Mouse (Mus musculus) ovary, adult 2 months (tissue): ENCODE results near the gene Snx15. TPM values are rescaled to one million over a fixed set of nuclear protein-coding genes. Genes with fewer than 3 reads are reported as not detected.

Experiments
- polyA plus RNA-seq: library from polyadenylated mRNA; depleted of rRNA; stranded (reverse); fragments of >200 nt; gene quantifications from 2 replicates; pipeline ENCODE4 v1.2.3, GENCODE M21; 2012; rRNA removed

The Snx15 gene
- polyA plus RNA-seq = 30.1 and 33.9 TPM in 2 replicates

DNA sequence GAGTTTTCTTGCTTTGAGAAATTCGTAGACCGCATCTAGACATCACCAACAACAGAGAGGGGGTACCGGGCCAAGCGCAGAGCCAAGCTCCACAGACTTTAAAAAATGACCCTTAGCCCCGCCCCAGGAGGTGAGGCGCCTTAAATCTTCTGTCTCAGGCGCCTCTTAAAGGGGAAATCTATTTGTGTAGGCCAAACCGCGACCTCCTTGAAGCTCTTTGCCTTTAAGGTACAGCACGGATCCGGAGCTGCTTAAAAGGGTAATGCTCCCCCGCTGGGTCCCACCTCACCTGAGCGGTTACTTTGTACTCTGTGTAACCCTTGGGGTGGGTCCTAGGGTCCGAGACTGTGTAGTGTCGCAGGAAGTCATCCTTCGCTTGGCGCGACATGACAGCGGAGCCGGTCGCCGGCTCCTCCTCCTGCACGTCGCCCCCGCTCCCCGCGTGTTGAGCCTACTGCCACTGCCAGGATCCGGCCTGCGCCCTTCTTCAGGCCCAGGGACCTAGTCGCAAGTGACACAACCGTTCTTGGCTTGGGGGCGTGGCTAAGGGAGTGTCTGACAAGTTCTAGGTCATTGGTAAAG is at the start of gene Snx15:
Gene Snx15 (minus strand): TSS at position 545 of the 582 bp plus-strand sequence.

DNA sequence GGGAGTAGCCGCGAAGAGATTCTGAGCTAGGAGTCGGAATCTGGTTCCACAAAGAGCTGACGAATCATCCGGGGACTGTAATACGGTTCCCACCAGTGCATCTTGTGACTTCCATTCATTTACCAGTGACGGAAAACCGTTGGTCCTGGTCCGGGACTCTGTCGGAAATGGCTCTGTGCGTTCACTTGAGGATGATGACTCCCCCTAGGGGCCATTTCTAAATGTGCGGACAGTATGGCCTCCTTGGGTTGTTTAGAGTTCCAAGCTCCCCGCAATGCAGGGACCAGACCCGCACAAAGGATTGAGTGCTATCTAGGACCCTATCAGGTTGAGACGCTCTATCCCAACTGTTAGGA is 13.3 kb upstream of the Snx15 start, which contains the start of gene Arl2:
Gene Arl2 (minus strand): TSS at position 155 of the 356 bp plus-strand sequence.

DNA sequence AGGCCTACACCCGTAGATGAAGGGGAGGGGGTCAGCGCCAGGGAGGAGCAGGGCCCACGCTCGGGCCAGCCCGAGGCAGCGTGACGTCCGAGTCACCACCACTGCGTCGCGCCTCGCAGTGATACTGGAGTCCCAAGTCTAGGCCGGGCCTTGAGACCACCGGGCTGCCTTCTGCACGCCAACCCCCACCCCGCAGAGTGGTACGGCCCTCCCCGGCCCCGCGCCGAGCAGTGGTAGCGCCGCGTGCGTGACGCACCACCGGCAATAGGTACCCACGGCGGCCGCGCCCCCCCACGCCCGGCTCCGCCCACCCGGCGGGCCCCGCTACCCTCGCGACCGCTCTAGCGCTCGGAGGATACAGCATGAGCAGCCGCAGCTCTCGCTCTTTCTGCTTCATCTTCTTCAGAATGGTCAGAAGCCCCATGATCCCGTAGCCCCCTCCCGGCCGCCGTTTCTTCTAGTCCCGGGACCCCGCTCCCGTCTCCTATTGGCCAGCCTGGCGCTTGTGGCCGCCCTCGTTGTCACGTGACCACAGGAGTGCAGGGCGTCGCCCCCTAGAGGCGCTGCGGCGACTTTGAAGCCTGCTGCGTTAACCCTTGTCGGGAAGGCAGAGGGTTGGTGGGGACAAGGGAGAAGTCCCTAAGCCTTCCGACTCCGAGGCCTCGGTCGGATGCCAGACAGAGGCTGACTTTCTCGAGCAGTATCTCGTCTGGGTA is 12.7 kb upstream of the Snx15 start, which contains the start of gene Batf2:
Gene Batf2 (plus strand): TSS at position 306 of the 716 bp plus-strand sequence.

DNA sequence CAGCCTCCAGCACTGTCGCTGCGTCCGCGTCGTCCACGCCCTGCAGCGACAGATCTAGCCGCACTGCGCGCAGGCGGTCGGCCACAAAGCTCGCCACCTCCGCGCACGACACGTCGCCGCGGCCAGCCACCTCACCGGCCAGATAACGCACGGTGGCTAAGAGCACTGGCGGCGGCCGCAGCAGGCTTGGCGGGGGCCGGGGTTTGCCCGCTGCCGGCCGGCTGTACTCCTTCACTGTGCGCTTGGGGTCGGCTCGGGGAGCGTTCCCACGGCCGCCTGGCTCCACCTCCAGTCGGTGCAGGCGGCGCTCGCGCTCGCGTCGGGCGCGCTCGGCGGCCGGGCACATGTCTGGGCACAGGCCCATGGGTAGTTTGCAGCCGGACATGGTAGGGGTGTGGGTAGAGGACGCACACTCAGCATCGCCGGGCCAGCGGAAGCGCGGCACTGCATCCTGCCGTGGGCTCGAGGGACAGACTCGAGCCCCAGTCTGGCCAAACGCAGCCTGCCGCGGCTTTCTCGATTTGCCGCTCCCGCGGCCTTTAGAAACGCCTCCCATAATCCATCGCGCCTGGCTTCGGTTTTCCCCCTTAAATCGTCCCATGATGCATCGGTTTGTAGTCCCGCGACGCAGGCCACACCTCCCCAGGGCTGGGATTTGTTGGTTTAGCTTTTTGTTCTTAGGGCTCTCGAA is 10.0 kb downstream of the Snx15 start, which contains the start of gene Sac3d1:
Gene Sac3d1 (minus strand): TSS at position 665 of the 691 bp plus-strand sequence.

DNA sequence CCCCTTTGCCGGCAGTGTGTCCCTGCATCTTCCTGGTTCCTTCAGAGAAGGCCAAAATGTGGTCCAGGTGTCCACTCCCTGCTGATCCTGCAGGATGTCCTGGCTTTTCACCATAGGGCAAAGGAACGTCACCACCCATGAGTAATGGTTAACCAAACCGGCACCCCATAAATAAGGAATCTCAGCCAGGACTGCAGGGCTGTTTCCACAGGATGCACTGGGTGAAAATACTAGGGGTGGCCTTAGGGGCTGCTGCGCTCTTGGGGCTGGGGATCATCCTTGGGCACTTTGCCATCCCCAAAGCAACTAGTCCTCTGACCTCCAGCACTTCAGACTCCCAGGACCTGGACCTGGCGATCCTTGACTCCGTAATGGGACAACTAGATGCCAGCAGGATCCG is 22.5 kb downstream of the Snx15 start, which contains the start of gene Naaladl1:
Gene Naaladl1 (plus strand): TSS at position 197 of the 400 bp plus-strand sequence.

DNA sequence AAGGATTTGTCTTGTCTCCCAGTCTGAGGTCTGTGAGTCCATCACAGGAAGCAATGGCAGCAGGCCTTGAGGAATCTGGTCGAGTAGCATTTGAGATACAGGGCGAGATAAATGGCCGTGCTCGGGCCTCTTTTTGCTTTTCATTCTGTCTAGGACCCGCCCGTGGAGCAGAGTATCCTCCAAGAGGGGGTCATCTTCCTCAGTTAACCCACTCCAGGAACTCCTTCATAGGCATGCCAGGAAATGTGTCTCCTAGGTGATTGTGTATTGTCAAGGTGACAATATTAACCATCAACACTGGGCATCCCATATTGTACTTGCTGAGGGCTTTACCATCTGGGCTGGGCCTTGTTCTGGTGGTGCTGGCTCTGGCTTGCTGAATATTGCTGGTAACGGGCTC is 34.0 kb downstream of the Snx15 start, which contains the start of gene AC131692.1:
Gene AC131692.1 (plus strand): TSS at position 301 of the 400 bp plus-strand sequence.

DNA sequence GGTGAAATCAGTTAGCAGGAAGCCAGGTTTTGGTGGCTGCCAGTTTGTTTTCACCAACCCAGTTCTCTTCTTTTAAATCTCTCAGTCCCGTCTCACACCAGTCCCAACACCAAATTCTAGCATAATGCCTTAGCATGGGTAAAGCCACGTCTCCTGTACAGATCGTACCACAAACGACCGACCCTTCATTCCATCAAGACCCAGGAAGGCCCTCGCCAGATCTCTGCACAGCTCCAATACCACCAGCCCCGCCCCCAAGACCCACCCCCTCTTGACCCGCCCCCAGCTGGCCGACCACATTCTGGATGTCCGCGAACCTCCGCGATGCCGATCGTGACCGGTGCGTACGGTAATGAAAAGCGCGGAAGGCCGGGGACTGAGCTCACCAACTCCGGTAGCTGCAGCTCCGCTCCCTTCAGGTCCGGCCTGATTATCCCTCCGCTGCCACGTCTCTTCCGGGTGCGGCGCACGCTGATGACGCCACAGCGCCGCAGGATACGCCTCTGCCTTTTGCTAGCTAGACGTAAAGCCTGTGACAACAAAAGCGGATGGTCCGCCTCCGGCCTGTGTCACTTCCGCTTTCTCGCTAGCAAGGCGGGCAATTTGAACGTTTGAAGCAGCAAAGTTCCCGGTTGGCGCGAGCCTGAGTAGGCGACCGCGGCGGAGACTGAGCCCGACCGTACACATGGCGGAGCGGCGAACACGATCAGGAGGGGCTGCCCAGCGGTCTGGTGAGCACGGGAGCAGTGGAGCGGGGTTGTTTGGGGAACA is 43.4 kb downstream of the Snx15 start, which contains the start of the genes Zfpl1 and Cdca5:
Gene Zfpl1 (minus strand): TSS at position 479 of the 771 bp plus-strand sequence.
Gene Cdca5 (plus strand): TSS at position 506 of the 771 bp plus-strand sequence.

DNA sequence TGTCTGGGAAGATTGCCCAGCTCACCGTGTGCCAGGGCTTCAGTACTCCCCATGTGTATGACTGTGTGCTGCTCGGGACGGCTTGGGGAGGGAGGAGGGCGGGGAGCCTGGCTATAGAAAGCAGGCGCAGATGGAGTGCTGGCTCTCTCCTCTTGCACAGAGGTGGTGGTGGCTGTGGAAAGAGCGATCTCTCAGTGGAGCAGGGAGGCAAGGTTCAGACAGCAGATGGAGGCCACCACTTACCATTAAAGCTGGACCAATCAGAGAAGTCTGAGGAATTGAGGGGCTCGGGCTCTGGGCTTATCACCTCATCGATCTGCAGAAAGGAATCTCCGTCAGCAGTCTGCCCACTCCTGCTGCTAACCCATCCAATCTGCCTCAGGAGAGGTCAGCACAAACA is 45.9 kb downstream of the Snx15 start, which contains the start of gene Gm28374:
Gene Gm28374 (minus strand): TSS at position 101 of the 400 bp plus-strand sequence.

DNA sequence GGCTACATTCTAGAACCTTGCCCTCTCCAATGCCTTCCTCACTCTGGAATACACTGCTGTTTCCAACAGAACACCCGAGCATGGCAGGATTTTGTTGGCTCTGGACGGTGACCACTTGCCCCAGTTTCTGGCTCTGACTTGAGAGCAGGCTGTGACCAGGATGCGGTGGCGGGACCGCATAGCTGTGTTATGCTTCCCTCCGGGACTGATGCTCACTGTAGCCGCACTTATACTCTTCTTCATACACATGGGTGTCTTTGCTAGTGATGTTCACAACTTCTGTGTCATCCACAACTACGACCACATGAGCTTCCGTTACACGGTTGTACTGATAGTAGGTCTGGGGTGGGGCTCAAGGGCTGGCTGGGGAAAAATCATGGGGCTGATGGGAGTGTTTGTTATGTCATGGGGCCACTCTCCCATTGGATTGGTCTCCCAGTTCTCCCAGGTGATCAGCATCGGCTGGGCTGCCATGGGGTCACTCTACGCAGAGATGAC is 48.1 kb downstream of the Snx15 start, which contains the start of gene Tmem262:
Gene Tmem262 (plus strand): TSS at position 51 of the 498 bp plus-strand sequence.

DNA sequence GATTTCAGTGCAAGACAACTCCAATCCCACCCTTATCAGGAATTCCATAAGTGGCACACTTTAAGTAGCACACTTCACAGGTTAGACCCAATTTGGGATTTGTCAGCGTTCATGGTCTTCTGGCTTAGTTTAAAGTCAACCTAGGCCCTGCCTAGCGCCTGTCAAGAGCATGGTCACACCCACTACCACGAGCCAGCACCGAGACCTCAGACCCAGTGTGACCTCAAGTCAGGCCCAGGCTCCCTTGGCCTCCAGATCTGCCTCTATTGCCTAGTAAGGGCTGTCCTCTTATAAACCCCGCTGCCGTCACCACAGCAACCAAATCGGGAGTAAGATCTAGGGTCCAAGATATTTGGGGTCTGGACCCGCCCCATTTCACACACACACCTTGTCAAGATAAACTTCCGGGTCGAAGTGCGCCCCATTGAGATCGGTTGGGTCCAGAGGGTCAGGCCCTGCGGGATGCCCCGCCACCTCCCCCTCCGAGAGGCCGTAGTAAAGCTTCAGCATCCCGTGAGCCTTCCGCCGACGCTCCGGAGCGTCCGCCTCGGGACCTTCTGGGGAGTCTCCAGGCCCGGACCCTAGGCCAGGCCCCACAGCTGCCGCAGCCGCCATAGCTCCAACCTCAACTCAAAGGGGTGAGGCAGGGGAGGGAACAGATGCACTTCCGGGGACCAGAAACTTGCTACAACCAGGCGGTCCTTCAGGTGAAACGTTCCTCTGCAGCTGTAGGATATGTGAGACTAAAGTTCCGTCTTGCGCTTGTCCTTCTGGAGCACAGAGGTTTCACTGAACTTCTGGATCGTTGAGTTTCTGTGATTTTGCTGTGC is 51.3 kb downstream of the Snx15 start, which contains the start of gene Vps51:
Gene Vps51 (minus strand): TSS at position 668 of the 830 bp plus-strand sequence.

Other genes with a start within 250 kb of the Snx15 start
- 0.72 and 0.84 TPM in 2 replicates for gene Tigd3, start 234.2 kb downstream of the Snx15 start, polyA plus RNA-seq
- gene Dpf2, start 215.3 kb downstream of the Snx15 start, polyA plus RNA-seq = 104 and 124 TPM in 2 replicates
- 8.6 and 9.2 TPM in 2 replicates for gene Cdc42ep2, start 203.5 kb downstream of the Snx15 start, polyA plus RNA-seq
- 29.1 and 51.7 TPM in 2 replicates for gene Pola2, start 164.1 kb downstream of the Snx15 start, polyA plus RNA-seq
- not detected in 2 replicates for gene Slc22a20, start 142.2 kb downstream of the Snx15 start, polyA plus RNA-seq
- gene Capn1, start 112.4 kb downstream of the Snx15 start, polyA plus RNA-seq = 43.3 and 43.5 TPM in 2 replicates
- 67.4 and 71.4 TPM in 2 replicates for gene Syvn1, start 81.7 kb downstream of the Snx15 start, polyA plus RNA-seq
- gene Mrpl49, start 70.5 kb downstream of the Snx15 start, polyA plus RNA-seq = 18.5 and 22.7 TPM in 2 replicates
- gene Fau, start 70.5 kb downstream of the Snx15 start, polyA plus RNA-seq = 2,067 and 2,719 TPM in 2 replicates
- 98.8 and 129 TPM in 2 replicates for gene Znhit2, start 67.1 kb downstream of the Snx15 start, polyA plus RNA-seq
- gene Tm7sf2, start 59.9 kb downstream of the Snx15 start, polyA plus RNA-seq = 64.3 and 73.1 TPM in 2 replicates
- gene Vps51, start 51.1 kb downstream of the Snx15 start, polyA plus RNA-seq = 102 and 114 TPM in 2 replicates
- not detected in 2 replicates for gene Tmem262, start 48.3 kb downstream of the Snx15 start, polyA plus RNA-seq
- 0.52 and 0.77 TPM in 2 replicates for gene Gm28374, start 46.0 kb downstream of the Snx15 start, polyA plus RNA-seq
- 107 and 147 TPM in 2 replicates for gene Zfpl1, start 43.3 kb downstream of the Snx15 start, polyA plus RNA-seq
- gene Cdca5, start 43.3 kb downstream of the Snx15 start, polyA plus RNA-seq = 5.0 and 7.6 TPM in 2 replicates
- not detected in 2 replicates for gene AC131692.1, start 33.9 kb downstream of the Snx15 start, polyA plus RNA-seq
- 0.57 and 0.89 TPM in 2 replicates for gene Naaladl1, start 22.5 kb downstream of the Snx15 start, polyA plus RNA-seq
- 95.3 and 147 TPM in 2 replicates for gene Sac3d1, start 9.7 kb downstream of the Snx15 start, polyA plus RNA-seq
- gene Batf2, start 12.7 kb upstream of the Snx15 start, polyA plus RNA-seq = 5.3 and 8.6 TPM in 2 replicates
- 157 and 174 TPM in 2 replicates for gene Arl2, start 13.2 kb upstream of the Snx15 start, polyA plus RNA-seq
- gene Majin, start 56.1 kb upstream of the Snx15 start, polyA plus RNA-seq = 0.44 and 0.75 TPM in 2 replicates
- gene Gpha2, start 98.1 kb upstream of the Snx15 start, polyA plus RNA-seq = 58.5 and 77.5 TPM in 2 replicates
- 108 and 236 TPM in 2 replicates for gene Ppp2r5b, start 107.6 kb upstream of the Snx15 start, polyA plus RNA-seq
- 59.3 and 62.5 TPM in 2 replicates for gene Atg2a, start 113.4 kb upstream of the Snx15 start, polyA plus RNA-seq
- gene Ehd1, start 148.4 kb upstream of the Snx15 start, polyA plus RNA-seq = 255 and 442 TPM in 2 replicates
- 22.0 and 23.7 TPM in 2 replicates for gene Cdc42bpg, start 178.2 kb upstream of the Snx15 start, polyA plus RNA-seq
- gene Men1, start 206.7 kb upstream of the Snx15 start, polyA plus RNA-seq = 91.9 and 113 TPM in 2 replicates
- gene Map4k2, start 212.8 kb upstream of the Snx15 start, polyA plus RNA-seq = 169 and 208 TPM in 2 replicates
- gene Sf1, start 235.4 kb upstream of the Snx15 start, polyA plus RNA-seq = 206 and 238 TPM in 2 replicates